ENCODE assay signal across 19 mouse cellular contexts in the genomic region with DNA sequence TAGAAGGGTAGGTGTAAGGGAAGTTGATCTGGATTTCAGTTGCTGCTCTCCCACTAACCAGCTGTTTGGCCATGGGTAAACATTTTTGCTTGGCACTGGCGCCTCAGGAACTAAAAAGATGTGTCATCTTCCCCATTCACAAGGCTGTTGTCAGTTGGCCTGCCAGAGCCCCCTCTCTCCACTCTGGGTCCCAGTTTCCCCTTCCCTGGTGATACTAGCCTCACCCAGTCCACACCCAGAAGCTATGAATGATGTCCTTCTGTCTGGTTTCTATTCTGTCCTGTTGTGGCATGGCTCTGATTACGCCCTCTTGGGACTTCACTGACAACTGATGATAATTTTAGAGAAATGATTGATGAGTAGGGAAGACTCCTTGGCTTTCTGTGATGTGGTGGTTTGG.
"Had no signal": no experiment of that assay in that cellular context is flagged by ENCODE, and none has a peak within 500 bp of the region (broad histone marks: within the 10 kb centered on the region; RNA-seq: fewer than 3 reads in every experiment).

No protein-coding gene starts in this region.

- H3K4me2 ChIP-seq: limb, embryonic 13.5 days; liver, embryonic 12.5 days; liver, embryonic 15.5 days; lung, embryonic 15.5 days; midbrain, embryonic 12.5 days; midbrain, embryonic 15.5 days; stomach, embryonic 15.5 days had no signal

- ATAC-seq: liver, embryonic 12.5 days; midbrain, embryonic 15.5 days had no signal

- H3K4me3 ChIP-seq: limb, embryonic 10.5 days; limb, embryonic 13.5 days; liver, embryonic 12.5 days; liver, embryonic 15.5 days; lung, embryonic 15.5 days; midbrain, embryonic 12.5 days; midbrain, embryonic 15.5 days; stomach, embryonic 15.5 days had no signal

- H3K27ac ChIP-seq: limb, embryonic 10.5 days; limb, embryonic 13.5 days; liver, embryonic 12.5 days; liver, embryonic 15.5 days; lung, embryonic 15.5 days; midbrain, embryonic 12.5 days; midbrain, embryonic 15.5 days; stomach, embryonic 15.5 days had no signal

- H3K9ac ChIP-seq: limb, embryonic 13.5 days; liver, embryonic 12.5 days; liver, embryonic 15.5 days; lung, embryonic 15.5 days; midbrain, embryonic 12.5 days; midbrain, embryonic 15.5 days; stomach, embryonic 15.5 days had no signal

- H3K36me3 ChIP-seq: limb, embryonic 10.5 days; liver, embryonic 15.5 days; lung, embryonic 15.5 days; midbrain, embryonic 15.5 days; stomach, embryonic 15.5 days had no signal

- DNase-seq: kidney, adult 18-20 months; kidney, postnatal 14 days; kidney, postnatal 4 days; liver; lung, adult 18-20 months; lung, postnatal 10 days; lung, postnatal 36 days; right cerebral cortex, adult 18-20 months; right cerebral cortex, postnatal 14 days; right cerebral cortex, postnatal 4 days; thymus, postnatal 25 days had no signal

- H3K9me3 ChIP-seq: limb, embryonic 10.5 days; limb, embryonic 13.5 days; liver, embryonic 12.5 days; liver, embryonic 15.5 days; lung, embryonic 15.5 days; midbrain, embryonic 12.5 days; midbrain, embryonic 15.5 days; stomach, embryonic 15.5 days had no signal

- H3K27me3 ChIP-seq: limb, embryonic 13.5 days; liver, embryonic 12.5 days; liver, embryonic 15.5 days; lung, embryonic 15.5 days; midbrain, embryonic 12.5 days; midbrain, embryonic 15.5 days; stomach, embryonic 15.5 days had no signal
